Mouse (Mus musculus): ENCODE data around the gene Zfp646. TPM values are rescaled to one million over a fixed set of nuclear protein-coding genes. Genes with fewer than 3 reads are reported as not detected.

Zfp646 gene
- total and polyA plus RNA-seq, 3 experiments: 8.0 to 18.9 (median 17.7) TPM

GRCm38 (mm10) chr7:127923714-127924113 is 47.7 kb downstream of the Zfp646 start:
- Histone ChIP-seq H3K36me3 (ENCODE audit: control insufficient read depth, insufficient read depth, low read length) (no peaks in the 10 kb centered on the region), H3K4me1 (ENCODE audit: control insufficient read depth, insufficient read depth, low read length) (no peaks in the 10 kb centered on the region), H3K4me3 (no peak overlapping the region), H3K79me2 (replicated peaks; ENCODE audit: control insufficient read depth, insufficient read depth, low read length) (no peaks in the 10 kb centered on the region), H3K9ac (ENCODE audit: low read depth, low read length) (no peak overlapping the region), H3K27me3 (ENCODE audit: control insufficient read depth, insufficient read depth, low read length) (peaks cover 2% of the 10 kb centered on the region; the same call in 1 of the 2 replicates), H3K27ac (no peak overlapping the region)
- WGBS: 91% methylated on average over 5 of the region's 5 CpGs
- TF ChIP-seq POLR2A (IDR thresholded peaks at IDR 0.05; ENCODE audit: insufficient read depth, low read depth, low read length): no peak
- TF ChIP-seq EP300 (IDR thresholded peaks at IDR 0.05; ENCODE audit: insufficient read depth, low read depth, low read length): no peak
- no peak for TF ChIP-seq CTCF (IDR thresholded peaks at IDR 0.05)
- DNase-seq: no peak
- intact Hi-C loops (cut with DNase I): no loop called here

GRCm38 (mm10) chr7:127925252-127925651 is 49.2 kb downstream of the Zfp646 start:
- H3K79me2 ChIP-seq (replicated peaks; ENCODE audit: control insufficient read depth, insufficient read depth, low read length): no peaks in the 10 kb centered on the region
- no peak for DNase-seq
- H3K36me3 ChIP-seq (ENCODE audit: control insufficient read depth, insufficient read depth, low read length): no peaks in the 10 kb centered on the region
- WGBS: 85% methylated on average over 5 of the region's 5 CpGs
- no peak overlapping the region for H3K27ac ChIP-seq
- no peak overlapping the region for H3K4me3 ChIP-seq
- intact Hi-C loops (cut with DNase I): no loop called here
- TF ChIP-seq CTCF (IDR thresholded peaks at IDR 0.05) (no peak), POLR2A (IDR thresholded peaks at IDR 0.05; ENCODE audit: insufficient read depth, low read depth, low read length) (no peak), EP300 (IDR thresholded peaks at IDR 0.05; ENCODE audit: insufficient read depth, low read depth, low read length) (no peak)
- peaks cover 2% of the 10 kb centered on the region; the same call in 1 of the 2 replicates for H3K27me3 ChIP-seq (ENCODE audit: control insufficient read depth, insufficient read depth, low read length)
- H3K9ac ChIP-seq (ENCODE audit: low read depth, low read length): no peak overlapping the region
- H3K4me1 ChIP-seq (ENCODE audit: control insufficient read depth, insufficient read depth, low read length): no peaks in the 10 kb centered on the region

- Histone ChIP-seq H3K4me3 (no peak overlapping the region), H3K36me3 (ENCODE audit: control insufficient read depth, insufficient read depth, low read length) (no peaks in the 10 kb centered on the region), H3K27ac (no peak overlapping the region), H3K79me2 (replicated peaks; ENCODE audit: control insufficient read depth, insufficient read depth, low read length) (no peaks in the 10 kb centered on the region), H3K9ac (ENCODE audit: low read depth, low read length) (no peak overlapping the region), H3K4me1 (ENCODE audit: control insufficient read depth, insufficient read depth, low read length) (no peaks in the 10 kb centered on the region), H3K27me3 (ENCODE audit: control insufficient read depth, insufficient read depth, low read length) (peaks cover 2% of the 10 kb centered on the region; the same call in 1 of the 2 replicates)
- intact Hi-C loops (cut with DNase I): no loop called here
- 89% methylated on average over 8 of the region's 8 CpGs for WGBS
- TF ChIP-seq POLR2A (IDR thresholded peaks at IDR 0.05; ENCODE audit: insufficient read depth, low read depth, low read length) (no peak), CTCF (IDR thresholded peaks at IDR 0.05) (no peak), EP300 (IDR thresholded peaks at IDR 0.05; ENCODE audit: insufficient read depth, low read depth, low read length) (no peak)
- DNase-seq: no peak
Observed at GRCm38 (mm10) chr7:127926066-127926465, 50.0 kb downstream of the Zfp646 start.

GRCm38 (mm10) chr7:127926846-127927245 is 50.8 kb downstream of the Zfp646 start:
- no peak overlapping the region for H3K9ac ChIP-seq (ENCODE audit: low read depth, low read length)
- TF ChIP-seq POLR2A (IDR thresholded peaks at IDR 0.05; ENCODE audit: insufficient read depth, low read depth, low read length) (no peak), CTCF (IDR thresholded peaks at IDR 0.05) (no peak), EP300 (IDR thresholded peaks at IDR 0.05; ENCODE audit: insufficient read depth, low read depth, low read length) (no peak)
- H3K36me3 ChIP-seq (ENCODE audit: control insufficient read depth, insufficient read depth, low read length): no peaks in the 10 kb centered on the region
- no peaks in the 10 kb centered on the region for H3K79me2 ChIP-seq (replicated peaks; ENCODE audit: control insufficient read depth, insufficient read depth, low read length)
- WGBS: 80% methylated on average over 11 of the region's 11 CpGs
- no peaks in the 10 kb centered on the region for H3K4me1 ChIP-seq (ENCODE audit: control insufficient read depth, insufficient read depth, low read length)
- no peak for DNase-seq
- no peak overlapping the region for H3K4me3 ChIP-seq
- no peak overlapping the region for H3K27ac ChIP-seq
- intact Hi-C loops (cut with DNase I): no loop called here
- H3K27me3 ChIP-seq (ENCODE audit: control insufficient read depth, insufficient read depth, low read length): peaks cover 2% of the 10 kb centered on the region; the same call in 1 of the 2 replicates

GRCm38 (mm10) chr7:127927726-127928125 is 51.7 kb downstream of the Zfp646 start:
- no peak overlapping the region for H3K9ac ChIP-seq (ENCODE audit: low read depth, low read length)
- H3K27me3 ChIP-seq (ENCODE audit: control insufficient read depth, insufficient read depth, low read length): peaks cover 2% of the 10 kb centered on the region; the same call in 1 of the 2 replicates
- H3K4me3 ChIP-seq: no peak overlapping the region
- H3K79me2 ChIP-seq (replicated peaks; ENCODE audit: control insufficient read depth, insufficient read depth, low read length): no peaks in the 10 kb centered on the region
- WGBS: 90% methylated on average over 11 of the region's 11 CpGs
- intact Hi-C loops (cut with DNase I): no loop called here
- H3K27ac ChIP-seq: no peak overlapping the region
- TF ChIP-seq POLR2A (IDR thresholded peaks at IDR 0.05; ENCODE audit: insufficient read depth, low read depth, low read length) (no peak), CTCF (IDR thresholded peaks at IDR 0.05) (no peak), EP300 (IDR thresholded peaks at IDR 0.05; ENCODE audit: insufficient read depth, low read depth, low read length) (no peak)
- H3K36me3 ChIP-seq (ENCODE audit: control insufficient read depth, insufficient read depth, low read length): no peaks in the 10 kb centered on the region
- no peaks in the 10 kb centered on the region for H3K4me1 ChIP-seq (ENCODE audit: control insufficient read depth, insufficient read depth, low read length)
- DNase-seq: no peak

GRCm38 (mm10) chr7:127928596-127928995 is 52.6 kb downstream of the Zfp646 start:
- no peaks in the 10 kb centered on the region for H3K4me1 ChIP-seq (ENCODE audit: control insufficient read depth, insufficient read depth, low read length)
- no peak overlapping the region for H3K9ac ChIP-seq (ENCODE audit: low read depth, low read length)
- peaks cover 2% of the 10 kb centered on the region; the same call in 1 of the 2 replicates for H3K27me3 ChIP-seq (ENCODE audit: control insufficient read depth, insufficient read depth, low read length)
- no peak overlapping the region for H3K27ac ChIP-seq
- H3K79me2 ChIP-seq (replicated peaks; ENCODE audit: control insufficient read depth, insufficient read depth, low read length): no peaks in the 10 kb centered on the region
- TF ChIP-seq POLR2A (IDR thresholded peaks at IDR 0.05; ENCODE audit: insufficient read depth, low read depth, low read length): no peak
- TF ChIP-seq EP300 (IDR thresholded peaks at IDR 0.05; ENCODE audit: insufficient read depth, low read depth, low read length): no peak
- TF ChIP-seq CTCF (IDR thresholded peaks at IDR 0.05): no peak
- H3K4me3 ChIP-seq: no peak overlapping the region
- no peaks in the 10 kb centered on the region for H3K36me3 ChIP-seq (ENCODE audit: control insufficient read depth, insufficient read depth, low read length)
- WGBS: 46% methylated on average over 5 of the region's 5 CpGs
- intact Hi-C loops (cut with DNase I): no loop called here
- no peak for DNase-seq

Data from heart, adult 2 months (tissue).